Mouse (Mus musculus) megakaryocyte, embryonic 14.5 days (primary cell): ENCODE results near the gene Abtb2.

Source experiments
- FLI1 ChIP-seq: IDR thresholded peaks from 2 replicates; pipeline ENCODE4 v1.6.1; 2012; ENCODE audit warnings: low read length, inconsistent platforms, mixed read lengths
- GATA1 ChIP-seq: IDR thresholded peaks from 3 replicates; pipeline ENCODE4 v1.6.1; 2012; ENCODE audit warnings: mixed read lengths, low read length, inconsistent platforms, borderline replicate concordance

- TF ChIP-seq GATA1 (no peak), FLI1 (no peak)
Observed at GRCm38 (mm10) chr2:103664341-103664740, 98.2 kb downstream of the Abtb2 start.
